Mouse (Mus musculus) hindbrain, embryonic 12.5 days (tissue): ENCODE results near the gene Ptpn14. TPM values are rescaled to one million over a fixed set of nuclear protein-coding genes. Genes with fewer than 3 reads are reported as not detected.

Experiments used
- ATAC-seq: fragments of 200-750 bp; cut with Nextera tagmentation; 2 replicates; pipeline ENCODE4 v1.8.0; 2017; ENCODE audit warnings: moderate TSS enrichment; ENCODE audit not compliant: low FRiP score
- H3K27ac ChIP-seq: fragments of 300-500 bp; sonication (generic); 2 replicates; pipeline ENCODE4 v1.5.1; 2016; ENCODE audit warnings: mild to moderate bottlenecking
- H3K27me3 ChIP-seq: fragments of 300-500 bp; sonication (generic); 2 replicates; pipeline ENCODE4 v1.6.1; 2016; ENCODE audit warnings: mild to moderate bottlenecking
- H3K36me3 ChIP-seq: fragments of 300-500 bp; sonication (generic); 2 replicates; pipeline ENCODE4 v1.6.1; 2016; ENCODE audit warnings: mild to moderate bottlenecking
- H3K4me1 ChIP-seq: fragments of 300-500 bp; sonication (generic); 2 replicates; pipeline ENCODE4 v1.6.1; 2016
- H3K4me2 ChIP-seq: fragments of 300-500 bp; sonication (generic); replicated peaks from 2 replicates; pipeline ENCODE4 v1.6.1; 2016; ENCODE audit warnings: mild to moderate bottlenecking
- H3K4me3 ChIP-seq: fragments of 300-500 bp; sonication (generic); 2 replicates; pipeline ENCODE4 v1.5.1; 2016; ENCODE audit warnings: mild to moderate bottlenecking
- H3K9ac ChIP-seq: fragments of 300-500 bp; sonication (generic); 2 replicates; pipeline ENCODE4 v1.6.1; 2016; ENCODE audit warnings: mild to moderate bottlenecking, moderate library complexity
- H3K9me3 ChIP-seq: fragments of 300-500 bp; sonication (generic); replicated peaks from 2 replicates; pipeline ENCODE4 v1.6.1; 2016; ENCODE audit warnings: mild to moderate bottlenecking
- WGBS: fragments of 180-500 bp; shearing (Covaris S2); methylation state at CpG from one replicate; pipeline ENCODE4 v1.1.7; 2016; 5-methylcytosine and 5-hydroxymethylcytosine counted together
- polyA plus RNA-seq: library from polyadenylated mRNA; unstranded; fragments of >200 nt; fragmentation: Nextera tagmentation; extraction: Ambion mirVana; gene quantifications from 2 replicates; pipeline ENCODE4 v1.2.1, GENCODE M21; 2016

Gene Ptpn14
- polyA plus RNA-seq, 1 experiment from 2014 or later = 7.6 TPM

DNA sequence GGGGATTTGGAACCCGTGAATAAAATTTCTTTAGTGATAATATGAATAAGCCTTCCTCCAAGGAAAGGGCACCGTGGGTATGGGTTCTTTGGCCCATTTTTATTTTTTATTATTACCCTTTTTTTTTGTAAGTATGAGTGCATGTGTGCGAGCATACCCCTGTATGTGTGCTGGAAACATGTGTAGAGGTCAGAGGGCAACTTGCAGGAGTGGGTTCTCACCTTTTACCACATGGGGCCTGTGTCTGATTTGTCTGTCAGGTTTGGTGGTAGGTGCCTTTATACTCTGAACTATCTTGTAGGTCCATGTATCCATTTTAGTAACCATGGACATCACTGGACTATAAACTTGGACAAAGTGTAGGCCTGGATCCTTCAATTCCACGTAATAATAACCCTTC lies 195.1 kb downstream of the Ptpn14 start:
- no peak overlapping the region for H3K9ac ChIP-seq
- no peak overlapping the region for H3K4me3 ChIP-seq
- peaks cover 7% of the 10 kb centered on the region for H3K27me3 ChIP-seq
- no peak overlapping the region for H3K27ac ChIP-seq
- H3K4me2 ChIP-seq = no peak overlapping the region
- H3K9me3 ChIP-seq = no peaks in the 10 kb centered on the region
- WGBS = 79% methylated on average over 4 of the region's 4 CpGs
- ATAC-seq = no peak
- H3K36me3 ChIP-seq = no peaks in the 10 kb centered on the region
- peaks cover 16% of the 10 kb centered on the region for H3K4me1 ChIP-seq

DNA sequence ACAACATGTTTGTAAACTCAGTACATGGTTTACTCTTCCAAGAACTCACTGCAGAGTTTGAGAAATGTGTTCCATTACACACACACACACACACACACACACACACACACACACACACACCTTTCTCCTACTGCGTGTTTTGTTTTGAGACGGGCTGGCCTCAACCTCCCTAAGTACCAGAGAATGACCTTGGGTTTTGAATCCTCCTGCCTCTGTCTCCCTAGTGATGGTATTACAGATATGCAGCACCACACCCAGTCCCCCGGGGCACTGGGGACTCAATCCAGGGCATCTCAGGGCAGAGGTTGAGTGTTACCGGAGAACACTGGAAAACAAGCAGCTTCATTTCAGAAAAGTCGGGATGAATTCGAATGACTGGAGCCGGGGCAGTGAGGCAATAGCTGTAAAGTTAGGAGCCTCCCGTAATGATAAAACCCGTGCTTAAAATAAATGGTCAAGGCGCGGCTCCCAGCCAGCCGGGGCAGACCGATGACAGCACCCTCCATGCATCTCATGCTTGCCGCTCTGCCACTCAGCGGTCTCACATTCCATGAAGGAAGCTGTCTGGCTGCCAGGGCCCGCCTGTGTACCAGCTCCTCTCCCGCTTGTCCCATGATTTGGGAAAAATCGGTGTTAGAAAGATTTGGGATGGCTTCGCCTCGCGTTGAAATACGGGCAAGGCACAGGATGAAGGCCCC lies 196.0 kb downstream of the Ptpn14 start:
- H3K9ac ChIP-seq = no peak overlapping the region
- ATAC-seq = no peak
- H3K36me3 ChIP-seq = no peaks in the 10 kb centered on the region
- H3K27ac ChIP-seq = no peak overlapping the region
- peaks cover 7% of the 10 kb centered on the region for H3K27me3 ChIP-seq
- H3K4me2 ChIP-seq = no peak overlapping the region
- no peak overlapping the region for H3K4me3 ChIP-seq
- 81% methylated on average over 22 of the region's 22 CpGs for WGBS
- H3K4me1 ChIP-seq = peaks cover 16% of the 10 kb centered on the region
- no peaks in the 10 kb centered on the region for H3K9me3 ChIP-seq

DNA sequence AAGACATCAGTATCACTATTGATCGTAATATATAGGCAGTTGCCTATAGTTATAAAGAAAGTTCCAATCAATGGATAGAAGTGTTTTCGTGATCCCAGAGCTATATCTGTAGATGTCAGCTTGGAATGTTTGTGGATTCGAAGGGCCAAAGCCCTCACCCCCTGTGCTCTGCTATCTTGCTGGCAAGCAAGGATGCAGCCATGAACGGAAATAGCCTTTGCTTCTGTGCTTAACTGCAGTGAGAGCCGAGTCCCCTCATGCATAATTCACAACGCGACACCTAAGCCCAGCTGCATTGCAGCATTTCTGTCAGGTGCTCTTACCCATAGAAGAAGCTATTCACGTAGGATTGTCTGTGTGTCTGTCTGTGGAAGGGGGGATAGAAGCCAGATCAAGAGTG lies 198.2 kb downstream of the Ptpn14 start:
- H3K36me3 ChIP-seq = no peaks in the 10 kb centered on the region
- H3K27me3 ChIP-seq = peaks cover 7% of the 10 kb centered on the region
- no peak overlapping the region for H3K27ac ChIP-seq
- ATAC-seq = no peak
- H3K4me3 ChIP-seq = no peak overlapping the region
- H3K9me3 ChIP-seq = no peaks in the 10 kb centered on the region
- no peak overlapping the region for H3K9ac ChIP-seq
- WGBS = 64% methylated on average over 8 of the region's 8 CpGs
- H3K4me1 ChIP-seq = peaks cover 9% of the 10 kb centered on the region
- H3K4me2 ChIP-seq = no peak overlapping the region

Other genes starting within 250 kb of the Ptpn14 start
- 82.6 and 86.6 TPM in 2 replicates for gene Cenpf, start 40.2 kb upstream of the Ptpn14 start, polyA plus RNA-seq
- 46.2 and 49.8 TPM in 2 replicates for gene Smyd2, start 194.1 kb downstream of the Ptpn14 start, polyA plus RNA-seq